Mouse (Mus musculus): ENCODE data around the gene Disp3. TPM values are rescaled to one million over a fixed set of nuclear protein-coding genes. Genes with fewer than 3 reads are reported as not detected.
A peak's percentile ranks its signal among the peaks of the same experiment; 100 is the strongest.

The Disp3 gene
- polyA plus RNA-seq, 1 experiment from 2014 or later: 12.4 TPM

DNA sequence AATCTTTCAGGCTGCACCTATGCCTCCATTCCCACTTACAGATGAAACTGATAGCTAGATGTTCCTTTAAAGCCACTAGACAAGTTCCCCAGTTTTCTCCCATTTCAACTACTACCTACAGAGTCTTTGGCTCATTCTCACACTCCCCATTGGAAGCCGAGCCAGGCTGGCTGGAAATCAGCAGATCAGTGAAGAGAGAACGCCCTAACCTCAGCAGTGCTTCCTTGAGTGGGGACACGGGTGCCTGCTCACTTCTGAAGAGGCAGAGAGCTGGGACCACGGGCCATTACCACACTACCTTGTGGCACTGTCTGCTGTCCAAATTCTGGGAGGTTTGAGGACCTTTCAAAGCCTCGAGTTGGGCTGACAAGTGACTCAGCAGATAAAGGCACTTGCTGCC lies 11.0 kb upstream of the Disp3 start:
- Histone ChIP-seq H3K9ac (ENCODE audit: low read depth, low read length) (no peak overlapping the region), H3K4me3 (ENCODE audit: low read depth, low read length) (no peak overlapping the region), H3K4me1 (ENCODE audit: control insufficient read depth, insufficient read depth, low read length) (no peaks in the 10 kb centered on the region), H3K27ac (ENCODE audit: low read length) (no peak overlapping the region), H3K4me2 (ENCODE audit: low read length) (no peak overlapping the region), H3K27me3 (ENCODE audit: control insufficient read depth, insufficient read depth, low read depth, low read length) (no peaks in the 10 kb centered on the region), H3K9me3 (replicated peaks; ENCODE audit: control insufficient read depth, low read length, poor library complexity, severe bottlenecking) (no peaks in the 10 kb centered on the region), H3K36me3 (ENCODE audit: control insufficient read depth, insufficient read depth, low read length) (no peaks in the 10 kb centered on the region)
- 70% methylated on average over 5 of the region's 5 CpGs for WGBS
- ATAC-seq: no peak

- Histone ChIP-seq H3K36me3 (ENCODE audit: control insufficient read depth, insufficient read depth, low read length) (no peaks in the 10 kb centered on the region), H3K4me3 (ENCODE audit: low read depth, low read length) (no peak overlapping the region), H3K4me1 (ENCODE audit: control insufficient read depth, insufficient read depth, low read length) (no peaks in the 10 kb centered on the region), H3K9me3 (replicated peaks; ENCODE audit: control insufficient read depth, low read length, poor library complexity, severe bottlenecking) (no peaks in the 10 kb centered on the region), H3K27me3 (ENCODE audit: control insufficient read depth, insufficient read depth, low read depth, low read length) (no peaks in the 10 kb centered on the region), H3K9ac (ENCODE audit: low read depth, low read length) (no peak overlapping the region), H3K27ac (ENCODE audit: low read length) (no peak overlapping the region), H3K4me2 (ENCODE audit: low read length) (no peak overlapping the region)
- no peak for ATAC-seq
- 76% methylated on average over 6 of the region's 6 CpGs for WGBS
Observed at GRCm38 (mm10) chr4:148297640-148298039, 9.9 kb upstream of the Disp3 start.

GRCm38 (mm10) chr4:148293319-148293718 lies 5.6 kb upstream of the Disp3 start:
- no peak for ATAC-seq
- Histone ChIP-seq H3K9ac (ENCODE audit: low read depth, low read length) (no peak overlapping the region), H3K27me3 (ENCODE audit: control insufficient read depth, insufficient read depth, low read depth, low read length) (no peaks in the 10 kb centered on the region), H3K4me2 (ENCODE audit: low read length) (no peak overlapping the region), H3K9me3 (replicated peaks; ENCODE audit: control insufficient read depth, low read length, poor library complexity, severe bottlenecking) (no peaks in the 10 kb centered on the region), H3K36me3 (ENCODE audit: control insufficient read depth, insufficient read depth, low read length) (no peaks in the 10 kb centered on the region), H3K4me1 (ENCODE audit: control insufficient read depth, insufficient read depth, low read length) (peaks cover 9% of the 10 kb centered on the region), H3K4me3 (ENCODE audit: low read depth, low read length) (no peak overlapping the region), H3K27ac (ENCODE audit: low read length) (no peak overlapping the region)
- 21% methylated on average over 5 of the region's 5 CpGs for WGBS

- Histone ChIP-seq H3K27ac (ENCODE audit: low read length) (no peak overlapping the region), H3K4me1 (ENCODE audit: control insufficient read depth, insufficient read depth, low read length) (peaks cover 11% of the 10 kb centered on the region), H3K4me2 (ENCODE audit: low read length) (no peak overlapping the region), H3K9ac (ENCODE audit: low read depth, low read length) (no peak overlapping the region), H3K36me3 (ENCODE audit: control insufficient read depth, insufficient read depth, low read length) (no peaks in the 10 kb centered on the region), H3K9me3 (replicated peaks; ENCODE audit: control insufficient read depth, low read length, poor library complexity, severe bottlenecking) (no peaks in the 10 kb centered on the region), H3K4me3 (ENCODE audit: low read depth, low read length) (no peak overlapping the region), H3K27me3 (ENCODE audit: control insufficient read depth, insufficient read depth, low read depth, low read length) (no peaks in the 10 kb centered on the region)
- no peak for ATAC-seq
- 30% methylated on average over 10 of the region's 10 CpGs for WGBS
Observed at GRCm38 (mm10) chr4:148291849-148292248, 4.1 kb upstream of the Disp3 start.

GRCm38 (mm10) chr4:148291080-148291479 lies 3.3 kb upstream of the Disp3 start:
- H3K4me2 ChIP-seq (ENCODE audit: low read length): no peak overlapping the region
- H3K4me3 ChIP-seq (ENCODE audit: low read depth, low read length): no peak overlapping the region
- no peak overlapping the region for H3K27ac ChIP-seq (ENCODE audit: low read length)
- peaks cover 17% of the 10 kb centered on the region for H3K4me1 ChIP-seq (ENCODE audit: control insufficient read depth, insufficient read depth, low read length)
- H3K36me3 ChIP-seq (ENCODE audit: control insufficient read depth, insufficient read depth, low read length): no peaks in the 10 kb centered on the region
- H3K27me3 ChIP-seq (ENCODE audit: control insufficient read depth, insufficient read depth, low read depth, low read length): no peaks in the 10 kb centered on the region
- no peak for ATAC-seq
- no peak overlapping the region for H3K9ac ChIP-seq (ENCODE audit: low read depth, low read length)
- 79% methylated on average over 2 of the region's 2 CpGs for WGBS
- H3K9me3 ChIP-seq (replicated peaks; ENCODE audit: control insufficient read depth, low read length, poor library complexity, severe bottlenecking): no peaks in the 10 kb centered on the region

DNA sequence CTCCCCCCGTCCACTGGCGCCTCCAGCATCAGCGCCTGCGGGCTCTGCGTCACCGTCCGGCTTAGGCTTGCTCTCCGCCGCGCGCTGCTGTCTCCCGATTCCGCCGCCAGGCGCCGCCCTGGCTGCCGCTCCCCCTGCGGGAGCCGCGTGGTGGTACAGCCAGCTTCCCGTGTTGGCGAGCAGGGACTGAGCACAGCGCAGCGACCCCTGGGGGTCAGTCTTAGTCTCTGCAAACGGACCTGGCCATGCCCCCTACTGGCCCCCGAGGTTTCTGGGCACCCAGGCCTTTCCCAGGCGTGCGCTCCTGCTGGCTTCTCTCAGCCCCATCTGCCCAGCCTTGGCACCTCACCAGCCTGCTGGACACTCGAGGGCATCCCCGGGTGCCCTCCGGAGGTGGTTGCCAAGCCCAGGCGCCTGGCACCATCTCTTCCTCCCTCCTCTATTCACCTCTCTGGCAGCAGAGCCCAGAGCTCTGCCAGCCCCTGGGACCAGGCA lies 337 bp upstream of the Disp3 start:
- under 1% methylated on average over 27 of the region's 32 CpGs for WGBS
- Histone ChIP-seq H3K9ac (ENCODE audit: low read depth, low read length) (peak overlapping the region; percentile 74), H3K27ac (ENCODE audit: low read length) (peak overlapping the region; percentile 69), H3K4me3 (ENCODE audit: low read depth, low read length) (peak overlapping the region; percentile 60), H3K36me3 (ENCODE audit: control insufficient read depth, insufficient read depth, low read length) (no peaks in the 10 kb centered on the region), H3K4me2 (ENCODE audit: low read length) (peak overlapping the region; percentile 83), H3K4me1 (ENCODE audit: control insufficient read depth, insufficient read depth, low read length) (peaks cover 41% of the 10 kb centered on the region), H3K9me3 (replicated peaks; ENCODE audit: control insufficient read depth, low read length, poor library complexity, severe bottlenecking) (no peaks in the 10 kb centered on the region), H3K27me3 (ENCODE audit: control insufficient read depth, insufficient read depth, low read depth, low read length) (no peaks in the 10 kb centered on the region)
- peak; percentile 88 for ATAC-seq

GRCm38 (mm10) chr4:148287041-148287440 lies 724 bp downstream of the Disp3 start:
- H3K4me2 ChIP-seq (ENCODE audit: low read length): peak overlapping the region; percentile 83
- H3K4me1 ChIP-seq (ENCODE audit: control insufficient read depth, insufficient read depth, low read length): peaks cover 43% of the 10 kb centered on the region
- 0% methylated on average over 20 of the region's 20 CpGs for WGBS
- no peaks in the 10 kb centered on the region for H3K36me3 ChIP-seq (ENCODE audit: control insufficient read depth, insufficient read depth, low read length)
- no peaks in the 10 kb centered on the region for H3K27me3 ChIP-seq (ENCODE audit: control insufficient read depth, insufficient read depth, low read depth, low read length)
- H3K9ac ChIP-seq (ENCODE audit: low read depth, low read length): peak overlapping the region; percentile 74
- H3K27ac ChIP-seq (ENCODE audit: low read length): peak overlapping the region; percentile 69
- ATAC-seq: peak; percentile 1; the same call in 1 of the 2 replicates
- H3K9me3 ChIP-seq (replicated peaks; ENCODE audit: control insufficient read depth, low read length, poor library complexity, severe bottlenecking): no peaks in the 10 kb centered on the region
- H3K4me3 ChIP-seq (ENCODE audit: low read depth, low read length): peak overlapping the region; percentile 60

GRCm38 (mm10) chr4:148286226-148287031 lies 1.3 kb downstream of the Disp3 start:
- ATAC-seq: no peak
- peak overlapping the region; percentile 74 for H3K9ac ChIP-seq (ENCODE audit: low read depth, low read length)
- H3K27me3 ChIP-seq (ENCODE audit: control insufficient read depth, insufficient read depth, low read depth, low read length): no peaks in the 10 kb centered on the region
- no peaks in the 10 kb centered on the region for H3K9me3 ChIP-seq (replicated peaks; ENCODE audit: control insufficient read depth, low read length, poor library complexity, severe bottlenecking)
- H3K36me3 ChIP-seq (ENCODE audit: control insufficient read depth, insufficient read depth, low read length): no peaks in the 10 kb centered on the region
- WGBS: 8% methylated on average over 22 of the region's 22 CpGs
- H3K4me1 ChIP-seq (ENCODE audit: control insufficient read depth, insufficient read depth, low read length): peaks cover 39% of the 10 kb centered on the region
- peak overlapping the region; percentile 60 for H3K4me3 ChIP-seq (ENCODE audit: low read depth, low read length)
- H3K27ac ChIP-seq (ENCODE audit: low read length): peak overlapping the region; percentile 69; the same call in 1 of the 2 replicates
- H3K4me2 ChIP-seq (ENCODE audit: low read length): peak overlapping the region; percentile 83

DNA sequence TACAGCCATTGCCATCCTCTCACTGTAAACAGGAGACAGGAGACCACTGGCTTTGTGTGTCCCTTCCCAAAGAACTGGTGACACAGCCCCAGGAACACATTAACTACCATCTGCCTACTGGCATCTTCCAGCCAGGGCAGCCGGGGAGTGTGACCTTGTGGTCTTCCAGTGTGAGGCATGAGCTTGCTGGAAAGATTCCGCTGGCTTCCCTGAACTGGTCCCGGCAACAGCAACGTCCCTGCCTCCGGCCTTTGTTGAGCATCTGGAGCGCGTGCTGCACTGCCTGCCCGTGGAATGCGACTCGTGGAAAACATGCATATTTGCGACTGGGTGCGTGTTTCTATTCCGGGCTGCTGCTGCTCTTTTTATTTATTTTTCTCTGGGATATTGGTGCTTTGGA lies 3.5 kb downstream of the Disp3 start:
- Histone ChIP-seq H3K4me1 (ENCODE audit: control insufficient read depth, insufficient read depth, low read length) (peaks cover 37% of the 10 kb centered on the region), H3K4me3 (ENCODE audit: low read depth, low read length) (peak overlapping the region; percentile 60), H3K36me3 (ENCODE audit: control insufficient read depth, insufficient read depth, low read length) (no peaks in the 10 kb centered on the region), H3K4me2 (ENCODE audit: low read length) (peak overlapping the region; percentile 83), H3K9me3 (replicated peaks; ENCODE audit: control insufficient read depth, low read length, poor library complexity, severe bottlenecking) (no peaks in the 10 kb centered on the region), H3K9ac (ENCODE audit: low read depth, low read length) (peak overlapping the region; percentile 63), H3K27ac (ENCODE audit: low read length) (peak overlapping the region; percentile 72), H3K27me3 (ENCODE audit: control insufficient read depth, insufficient read depth, low read depth, low read length) (no peaks in the 10 kb centered on the region)
- 20% methylated on average over 13 of the region's 13 CpGs for WGBS
- ATAC-seq: no peak

Measured in midbrain, embryonic 16.5 days (tissue).